Mouse (Mus musculus): Measurements from ENCODE around the gene Tmod1. TPM values are rescaled to one million over a fixed set of nuclear protein-coding genes. Genes with fewer than 3 reads are reported as not detected.

Tmod1 gene
- polyA plus RNA-seq, 1 experiment: 0.34 TPM

GRCm38 (mm10) chr4:46099132-46099531, 60.4 kb downstream of the Tmod1 start:
- TF ChIP-seq CTCF (IDR thresholded peaks at IDR 0.05; ENCODE audit: control insufficient read depth, insufficient read depth, insufficient read length): no peak
- TF ChIP-seq MAX (IDR thresholded peaks at IDR 0.05): no peak
- TF ChIP-seq CEBPB (IDR thresholded peaks at IDR 0.05; ENCODE audit: low read depth): no peak
- TF ChIP-seq MYOD1 (IDR thresholded peaks at IDR 0.05; ENCODE audit: control insufficient read depth, insufficient read length, low read depth): no peak
- TF ChIP-seq USF1 (IDR thresholded peaks at IDR 0.05; ENCODE audit: low read depth): no peak
- TF ChIP-seq FOSL1 (IDR thresholded peaks at IDR 0.05; ENCODE audit: insufficient read depth, low read length, poor library complexity, severe bottlenecking): no peak
- TF ChIP-seq MYOG (IDR thresholded peaks at IDR 0.05; ENCODE audit: control insufficient read depth, extremely low read depth, insufficient read length): no peak
- Histone ChIP-seq H3K36me3 (ENCODE audit: control insufficient read depth, insufficient read depth) (no peaks in the 10 kb centered on the region), H3K27me3 (ENCODE audit: control insufficient read depth, insufficient read depth, insufficient read length) (no peaks in the 10 kb centered on the region), H3K79me2 (ENCODE audit: control insufficient read depth, insufficient read depth) (no peaks in the 10 kb centered on the region), H3K4me3 (ENCODE audit: insufficient read depth, poor library complexity, severe bottlenecking) (no peak overlapping the region), H3ac (ENCODE audit: control insufficient read depth, insufficient read length, low read depth) (no peak overlapping the region), H3K79me3 (ENCODE audit: low read depth) (no peaks in the 10 kb centered on the region)

- H3K79me3 ChIP-seq (ENCODE audit: low read depth): no peaks in the 10 kb centered on the region
- H3K4me3 ChIP-seq (ENCODE audit: insufficient read depth, poor library complexity, severe bottlenecking): no peak overlapping the region
- H3K79me2 ChIP-seq (ENCODE audit: control insufficient read depth, insufficient read depth): no peaks in the 10 kb centered on the region
- H3ac ChIP-seq (ENCODE audit: control insufficient read depth, insufficient read length, low read depth): no peak overlapping the region
- no peaks in the 10 kb centered on the region for H3K27me3 ChIP-seq (ENCODE audit: control insufficient read depth, insufficient read depth, insufficient read length)
- H3K36me3 ChIP-seq (ENCODE audit: control insufficient read depth, insufficient read depth): no peaks in the 10 kb centered on the region
- TF ChIP-seq CTCF (IDR thresholded peaks at IDR 0.05; ENCODE audit: control insufficient read depth, insufficient read depth, insufficient read length): no peak
- no peak for TF ChIP-seq MYOD1 (IDR thresholded peaks at IDR 0.05; ENCODE audit: control insufficient read depth, insufficient read length, low read depth)
- no peak for TF ChIP-seq FOSL1 (IDR thresholded peaks at IDR 0.05; ENCODE audit: insufficient read depth, low read length, poor library complexity, severe bottlenecking)
- TF ChIP-seq CEBPB (IDR thresholded peaks at IDR 0.05; ENCODE audit: low read depth): no peak
- TF ChIP-seq USF1 (IDR thresholded peaks at IDR 0.05; ENCODE audit: low read depth): no peak
- no peak for TF ChIP-seq MAX (IDR thresholded peaks at IDR 0.05)
- no peak for TF ChIP-seq MYOG (IDR thresholded peaks at IDR 0.05; ENCODE audit: control insufficient read depth, extremely low read depth, insufficient read length)
Measured at GRCm38 (mm10) chr4:46100539-46100938, 61.8 kb downstream of the Tmod1 start.

DNA sequence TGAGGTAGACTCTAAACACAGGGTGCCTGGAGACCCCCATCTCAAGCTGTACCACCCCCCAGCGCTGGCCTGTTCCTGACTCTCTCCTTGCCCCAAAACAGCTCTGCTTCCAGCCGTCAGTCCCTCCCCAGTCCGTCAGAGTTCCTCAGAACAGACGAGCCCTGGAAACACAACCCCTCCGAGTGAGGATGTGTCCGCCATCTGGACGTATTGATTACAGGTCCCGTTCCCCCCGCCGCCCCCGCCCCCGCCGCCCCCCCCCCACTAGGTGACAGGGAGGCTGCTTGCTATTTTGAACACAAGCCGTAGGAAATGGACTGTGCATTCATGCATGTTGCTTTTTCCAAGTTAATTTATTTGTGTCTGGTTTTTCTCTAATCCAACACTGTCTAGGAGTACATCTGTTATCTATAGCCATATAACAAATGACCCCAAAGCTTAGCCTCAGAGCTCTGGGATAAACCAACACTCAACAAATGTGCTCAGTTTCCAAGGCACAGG, 62.5 kb downstream of the Tmod1 start:
- H3K4me3 ChIP-seq (ENCODE audit: insufficient read depth, poor library complexity, severe bottlenecking): no peak overlapping the region
- no peaks in the 10 kb centered on the region for H3K79me2 ChIP-seq (ENCODE audit: control insufficient read depth, insufficient read depth)
- no peaks in the 10 kb centered on the region for H3K27me3 ChIP-seq (ENCODE audit: control insufficient read depth, insufficient read depth, insufficient read length)
- no peak overlapping the region for H3ac ChIP-seq (ENCODE audit: control insufficient read depth, insufficient read length, low read depth)
- no peaks in the 10 kb centered on the region for H3K36me3 ChIP-seq (ENCODE audit: control insufficient read depth, insufficient read depth)
- no peaks in the 10 kb centered on the region for H3K79me3 ChIP-seq (ENCODE audit: low read depth)
- TF ChIP-seq USF1 (IDR thresholded peaks at IDR 0.05; ENCODE audit: low read depth) (no peak), FOSL1 (IDR thresholded peaks at IDR 0.05; ENCODE audit: insufficient read depth, low read length, poor library complexity, severe bottlenecking) (no peak), CEBPB (IDR thresholded peaks at IDR 0.05; ENCODE audit: low read depth) (no peak), MYOD1 (IDR thresholded peaks at IDR 0.05; ENCODE audit: control insufficient read depth, insufficient read length, low read depth) (no peak), CTCF (IDR thresholded peaks at IDR 0.05; ENCODE audit: control insufficient read depth, insufficient read depth, insufficient read length) (no peak), MYOG (IDR thresholded peaks at IDR 0.05; ENCODE audit: control insufficient read depth, extremely low read depth, insufficient read length) (no peak), MAX (IDR thresholded peaks at IDR 0.05) (no peak)

DNA sequence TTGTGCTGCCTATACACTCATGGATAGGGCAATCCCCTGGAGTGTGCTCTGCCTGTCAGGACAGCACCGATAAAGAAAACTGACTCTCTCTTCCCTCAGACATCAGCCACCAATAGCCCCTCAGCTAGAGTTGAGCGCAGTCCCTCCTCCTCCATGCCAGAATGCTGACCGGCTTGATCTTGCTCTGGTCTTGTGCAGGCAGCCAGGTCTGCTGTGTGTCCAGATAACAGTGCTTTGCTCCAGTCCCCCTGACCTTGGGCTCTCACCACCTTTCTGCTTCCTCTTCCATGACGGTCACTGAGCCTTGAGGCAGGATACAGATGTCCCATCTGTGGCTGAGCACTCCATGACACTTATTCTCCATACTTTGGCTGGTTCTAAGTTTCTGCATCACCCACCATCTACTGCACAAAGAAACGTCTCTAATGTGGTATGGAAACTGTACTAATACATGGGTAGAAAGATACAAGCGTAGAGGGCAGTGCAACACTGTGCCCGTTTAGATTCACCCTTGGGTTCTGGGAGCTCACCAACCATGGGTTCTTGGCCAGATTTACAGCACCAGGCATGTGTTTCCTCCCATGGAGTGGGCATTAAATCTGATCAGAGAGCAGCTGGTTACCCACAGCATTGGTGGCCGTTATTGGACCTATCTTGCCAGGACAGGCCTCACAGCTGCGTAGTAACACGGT, 63.5 kb downstream of the Tmod1 start:
- Histone ChIP-seq H3K36me3 (ENCODE audit: control insufficient read depth, insufficient read depth) (no peaks in the 10 kb centered on the region), H3K4me3 (ENCODE audit: insufficient read depth, poor library complexity, severe bottlenecking) (no peak overlapping the region), H3ac (ENCODE audit: control insufficient read depth, insufficient read length, low read depth) (no peak overlapping the region), H3K27me3 (ENCODE audit: control insufficient read depth, insufficient read depth, insufficient read length) (no peaks in the 10 kb centered on the region), H3K79me3 (ENCODE audit: low read depth) (no peaks in the 10 kb centered on the region), H3K79me2 (ENCODE audit: control insufficient read depth, insufficient read depth) (no peaks in the 10 kb centered on the region)
- TF ChIP-seq MYOD1 (IDR thresholded peaks at IDR 0.05; ENCODE audit: control insufficient read depth, insufficient read length, low read depth) (no peak), MAX (IDR thresholded peaks at IDR 0.05) (no peak), FOSL1 (IDR thresholded peaks at IDR 0.05; ENCODE audit: insufficient read depth, low read length, poor library complexity, severe bottlenecking) (no peak), CTCF (IDR thresholded peaks at IDR 0.05; ENCODE audit: control insufficient read depth, insufficient read depth, insufficient read length) (no peak), MYOG (IDR thresholded peaks at IDR 0.05; ENCODE audit: control insufficient read depth, extremely low read depth, insufficient read length) (no peak), USF1 (IDR thresholded peaks at IDR 0.05; ENCODE audit: low read depth) (no peak), CEBPB (IDR thresholded peaks at IDR 0.05; ENCODE audit: low read depth) (no peak)

DNA sequence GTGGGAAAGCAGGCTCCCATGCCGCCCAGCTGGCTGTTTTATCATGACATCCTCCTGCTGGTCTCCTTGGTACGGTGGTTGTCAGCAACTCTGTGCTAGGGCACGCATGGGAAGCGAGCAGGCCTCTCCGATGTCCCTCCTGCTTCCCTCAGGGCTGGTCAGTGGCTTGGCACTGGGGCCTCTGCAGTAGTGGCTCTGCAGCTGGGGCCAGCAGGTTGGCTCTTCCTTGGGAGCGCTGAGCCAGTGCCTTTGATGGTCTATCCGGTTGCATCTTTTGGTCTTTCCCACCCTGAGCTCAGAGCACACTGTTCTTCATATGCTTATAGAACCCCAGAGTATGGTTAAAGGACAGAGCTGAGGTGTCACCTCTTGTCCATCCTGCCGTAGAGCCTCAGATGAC, 71.3 kb downstream of the Tmod1 start:
- TF ChIP-seq CTCF (IDR thresholded peaks at IDR 0.05; ENCODE audit: control insufficient read depth, insufficient read depth, insufficient read length) (no peak), FOSL1 (IDR thresholded peaks at IDR 0.05; ENCODE audit: insufficient read depth, low read length, poor library complexity, severe bottlenecking) (no peak), MAX (IDR thresholded peaks at IDR 0.05) (no peak), MYOG (IDR thresholded peaks at IDR 0.05; ENCODE audit: control insufficient read depth, extremely low read depth, insufficient read length) (no peak), USF1 (IDR thresholded peaks at IDR 0.05; ENCODE audit: low read depth) (no peak), MYOD1 (IDR thresholded peaks at IDR 0.05; ENCODE audit: control insufficient read depth, insufficient read length, low read depth) (no peak), CEBPB (IDR thresholded peaks at IDR 0.05; ENCODE audit: low read depth) (no peak)
- Histone ChIP-seq H3K36me3 (ENCODE audit: control insufficient read depth, insufficient read depth) (peaks cover 11% of the 10 kb centered on the region), H3K79me3 (ENCODE audit: low read depth) (no peaks in the 10 kb centered on the region), H3ac (ENCODE audit: control insufficient read depth, insufficient read length, low read depth) (no peak overlapping the region), H3K27me3 (ENCODE audit: control insufficient read depth, insufficient read depth, insufficient read length) (no peaks in the 10 kb centered on the region), H3K4me3 (ENCODE audit: insufficient read depth, poor library complexity, severe bottlenecking) (no peak overlapping the region), H3K79me2 (ENCODE audit: control insufficient read depth, insufficient read depth) (no peaks in the 10 kb centered on the region)

Measured in C2C12 (cell line).